Mouse (Mus musculus) olfactory bulb, adult 2 months (tissue): ENCODE results near the gene Btbd3.

Experiments used
- CTCF ChIP-seq: fragments of 200-500 bp; IDR thresholded peaks from 2 replicates; pipeline ENCODE4 v1.5.1; 2012; ENCODE audit warnings: low read depth, mild to moderate bottlenecking, low read length, moderate library complexity; ENCODE audit not compliant: insufficient read depth
- POLR2A ChIP-seq: fragments of 200-500 bp; IDR thresholded peaks from 2 replicates; pipeline ENCODE4 v1.6.1; 2012; ENCODE audit warnings: mild to moderate bottlenecking, low read depth, low read length, moderate library complexity; ENCODE audit not compliant: insufficient read depth

DNA sequence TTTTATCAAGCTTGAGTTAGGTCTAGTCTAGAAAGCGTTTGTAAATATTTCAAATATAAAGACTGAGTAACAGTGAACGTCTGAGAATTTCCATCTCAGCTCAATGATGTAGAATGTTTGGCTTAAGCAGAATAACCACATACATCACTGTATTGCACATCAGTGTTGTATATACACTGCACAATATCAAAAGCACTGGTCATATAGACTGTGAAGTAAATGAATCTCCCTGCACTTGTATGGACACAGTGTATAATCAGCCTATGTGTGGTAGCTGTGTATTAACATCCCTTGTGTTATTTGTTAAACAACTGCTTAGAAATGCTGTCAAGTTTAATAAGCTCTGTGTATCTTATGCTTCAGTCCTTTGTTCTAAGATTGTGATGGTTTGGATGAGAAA is 49.9 kb downstream of the Btbd3 start:
- no peak for TF ChIP-seq CTCF
- TF ChIP-seq POLR2A, result no peak
